Mouse (Mus musculus) megakaryocyte progenitor cell, adult 5-6 weeks (primary cell): ENCODE results near the gene Igsf10. TPM values are rescaled to one million over a fixed set of nuclear protein-coding genes. Genes with fewer than 3 reads are reported as not detected.
"Not testable (repeated sequence)": the region's sequence is repeated elsewhere in the genome, so short reads cannot be mapped to it uniquely, and the experiment has no call there.

Experiments used
- ATAC-seq: replicated peaks from 2 replicates; pipeline ENCODE4 v1.8.0; 2016; ENCODE audit warnings: mild to moderate bottlenecking, moderate TSS enrichment, inconsistent platforms; ENCODE audit not compliant: poor library complexity
- total RNA-seq, 2 experiments: library from RNA; stranded (forward) in 1 of 2; stranded (reverse) in 1 of 2; fragments of 157-497, 149-512 nt in 1 of 2; fragments of 200-1000 nt in 1 of 2; gene quantifications; 2 replicates each; pipeline versions ENCODE4 v1.2.3 to v1.2.4; 2015 to 2017

The Igsf10 gene
- 0.02 and 0.07 TPM in 2 replicates for total RNA-seq (2015)
- total RNA-seq (2017): 0.03 and 0.04 TPM in 2 replicates

DNA sequence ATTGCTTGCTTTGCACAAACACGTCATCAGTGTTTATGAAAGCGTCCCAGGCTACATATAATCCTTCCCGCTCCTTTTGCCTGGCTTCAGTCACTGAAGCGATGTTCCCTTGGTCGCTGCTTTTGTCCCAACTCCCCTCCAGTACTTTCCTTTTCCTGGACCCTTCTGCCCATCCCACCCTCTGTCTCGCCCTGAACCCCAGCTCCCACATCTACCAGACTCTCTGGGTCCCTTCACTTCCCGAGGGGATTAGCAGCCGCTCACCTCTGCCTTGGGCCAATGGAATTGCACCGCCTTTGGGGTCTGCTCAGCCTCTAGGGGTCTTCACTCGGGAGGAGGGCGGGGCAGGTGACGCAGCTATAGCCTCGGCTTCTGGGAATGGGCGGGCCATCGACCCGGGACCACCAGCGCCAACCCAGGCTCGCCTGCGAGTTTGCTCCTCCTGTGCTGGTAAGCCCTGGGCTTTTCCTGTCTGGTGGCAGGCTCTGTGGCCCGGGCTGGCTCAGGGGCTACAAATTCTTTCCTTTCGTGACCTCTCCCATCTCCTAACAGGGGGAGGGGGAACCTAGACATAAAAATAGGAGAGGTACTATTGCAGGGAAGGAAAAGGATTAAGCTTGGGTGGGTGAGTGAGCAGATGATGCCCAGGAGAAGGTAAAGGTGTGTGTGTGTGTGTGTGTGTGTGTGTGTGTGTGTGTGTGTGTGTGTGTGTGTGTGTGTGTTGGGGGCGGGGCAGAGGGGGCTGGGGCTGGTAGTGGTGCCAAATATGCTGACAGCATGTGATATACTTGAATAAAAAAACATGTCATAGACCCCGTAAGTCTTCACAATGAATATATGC lies at the start of gene Igsf10:
Gene Igsf10, minus strand, starts transcription at position 330 of the 841 bp plus-strand sequence.
- peak; percentile 39 for ATAC-seq

DNA sequence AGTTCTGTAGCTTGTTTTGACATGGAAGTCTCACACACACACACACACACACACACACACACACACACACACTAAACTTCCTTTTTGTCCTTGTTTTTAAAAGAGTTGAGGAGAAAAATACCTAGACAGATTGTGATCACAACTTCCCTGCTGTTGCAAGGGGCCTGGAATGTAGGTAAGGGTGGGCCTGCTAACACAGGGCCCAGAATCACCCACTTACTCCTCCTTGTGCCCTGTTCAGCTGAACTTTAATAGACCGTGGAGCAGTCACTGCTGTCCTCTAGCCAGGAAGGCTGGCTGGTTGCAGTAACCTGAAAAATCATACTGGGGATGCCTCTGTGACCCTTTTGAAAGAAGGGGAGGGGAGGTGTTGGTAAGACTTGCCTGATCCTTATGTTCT lies 41.4 kb upstream of the Igsf10 start:
- no peak for ATAC-seq

DNA sequence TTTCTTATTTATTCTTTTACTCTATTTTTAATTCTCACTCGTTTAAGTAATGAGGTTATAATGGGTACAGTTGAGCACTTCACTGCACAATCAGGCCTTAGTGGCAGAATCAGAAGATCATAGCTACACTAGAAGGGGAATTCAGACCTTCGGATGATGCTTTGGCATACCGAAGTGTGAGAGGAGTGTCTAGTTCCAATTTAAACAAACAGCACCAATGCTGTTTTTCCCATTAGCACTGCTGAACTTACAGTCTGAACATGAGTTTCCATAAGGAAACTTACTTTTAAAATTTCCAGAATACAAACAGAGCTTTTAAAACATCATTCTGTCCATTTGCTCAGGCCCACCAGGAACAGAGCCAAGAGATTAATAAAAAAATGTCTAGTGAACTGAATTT lies 40.8 kb upstream of the Igsf10 start:
- no peak for ATAC-seq

DNA sequence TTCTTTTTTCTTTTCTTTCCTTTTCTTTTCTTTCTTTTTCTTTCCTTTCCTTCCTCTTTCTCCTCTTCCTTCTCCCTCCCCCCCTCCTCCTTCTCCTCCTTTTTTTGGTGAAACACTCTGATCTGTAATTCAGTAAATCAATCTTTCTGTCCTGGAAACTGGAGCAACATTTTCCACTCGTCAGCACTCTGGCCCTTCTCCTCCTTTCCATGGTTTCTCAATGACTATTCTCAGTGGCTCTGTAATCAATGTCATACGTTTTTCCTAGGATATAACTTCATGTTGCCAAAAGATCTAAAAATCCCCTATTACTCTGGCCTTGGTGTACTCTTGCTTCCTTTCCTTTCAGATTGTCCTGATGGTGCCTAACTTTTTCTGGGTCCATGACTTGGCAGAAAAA lies 40.1 kb upstream of the Igsf10 start:
- ATAC-seq: no peak

DNA sequence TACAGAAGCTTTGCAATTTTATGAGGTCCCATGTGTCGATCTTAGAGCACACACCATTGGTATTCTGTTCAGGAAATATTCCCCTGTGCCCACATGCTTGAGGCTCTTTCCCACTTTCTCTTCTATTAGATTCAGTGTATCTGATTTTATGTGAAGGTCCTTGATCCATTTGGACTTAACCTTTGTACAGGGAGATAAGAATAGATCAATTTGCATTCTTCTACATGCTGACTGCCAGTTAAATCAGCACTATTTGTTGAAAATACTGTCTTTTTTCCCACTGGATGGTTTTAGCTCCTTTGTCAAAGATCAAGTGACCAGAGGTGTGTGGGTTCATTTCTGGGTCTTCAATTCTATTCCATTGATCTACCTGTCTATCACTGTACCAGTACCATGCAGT lies 34.6 kb upstream of the Igsf10 start:
- not testable (repeated sequence) for ATAC-seq

DNA sequence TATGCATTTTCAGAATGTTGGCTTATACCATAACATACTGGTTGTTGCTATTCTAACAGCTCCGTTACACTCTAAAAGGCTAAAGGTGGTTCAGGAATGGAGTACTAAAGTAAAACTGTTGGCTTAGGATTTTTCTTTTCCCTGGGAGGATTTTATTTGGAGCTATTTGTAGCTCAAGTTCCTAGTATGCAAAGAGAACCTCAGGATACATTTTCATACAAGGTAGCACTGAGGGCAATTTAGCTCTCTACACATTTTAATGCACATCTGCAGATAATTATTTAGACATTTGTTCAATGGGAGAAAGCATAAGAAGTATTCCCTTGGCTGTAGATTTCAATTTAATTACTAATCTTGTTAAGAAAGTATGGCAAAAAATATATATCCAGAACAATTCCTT lies 17.7 kb upstream of the Igsf10 start:
- no peak for ATAC-seq

DNA sequence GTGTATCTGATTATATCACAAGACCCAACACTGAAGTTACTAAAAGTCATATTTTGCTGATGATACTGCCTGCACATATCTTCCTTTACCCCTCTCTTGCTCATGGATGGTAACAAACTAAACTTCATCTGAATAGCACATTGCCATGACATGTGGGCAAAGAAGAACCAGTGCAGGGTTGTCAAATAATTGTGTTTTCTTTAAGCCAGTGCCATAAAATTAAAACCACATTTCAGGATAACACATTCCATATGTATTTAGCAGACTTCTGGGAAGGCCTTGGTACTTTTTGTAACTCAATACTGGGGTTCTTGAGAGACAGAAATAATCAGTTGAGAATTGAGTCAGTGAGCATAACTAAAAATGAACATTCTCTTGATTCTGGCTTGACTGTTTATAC lies 15.9 kb upstream of the Igsf10 start:
- no peak for ATAC-seq

DNA sequence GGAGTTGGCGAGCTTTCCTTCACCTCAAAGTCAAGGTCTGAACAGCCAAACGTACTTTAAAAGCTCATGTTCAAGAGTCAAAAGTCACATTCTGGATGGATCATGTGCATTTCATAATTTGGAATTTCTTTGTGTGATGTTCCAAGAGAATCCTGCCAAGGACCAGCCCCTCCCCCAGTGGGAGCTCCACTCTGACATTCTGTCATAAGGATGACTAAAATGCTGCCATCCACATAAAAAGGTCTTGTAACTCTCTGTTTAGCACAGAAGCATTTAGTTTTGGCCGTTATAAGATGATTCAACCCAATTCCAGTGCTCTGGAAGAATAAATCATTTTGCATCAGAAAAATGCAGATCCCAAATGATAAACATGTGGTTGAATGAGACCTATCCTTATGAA lies 10.0 kb upstream of the Igsf10 start:
- no peak for ATAC-seq

DNA sequence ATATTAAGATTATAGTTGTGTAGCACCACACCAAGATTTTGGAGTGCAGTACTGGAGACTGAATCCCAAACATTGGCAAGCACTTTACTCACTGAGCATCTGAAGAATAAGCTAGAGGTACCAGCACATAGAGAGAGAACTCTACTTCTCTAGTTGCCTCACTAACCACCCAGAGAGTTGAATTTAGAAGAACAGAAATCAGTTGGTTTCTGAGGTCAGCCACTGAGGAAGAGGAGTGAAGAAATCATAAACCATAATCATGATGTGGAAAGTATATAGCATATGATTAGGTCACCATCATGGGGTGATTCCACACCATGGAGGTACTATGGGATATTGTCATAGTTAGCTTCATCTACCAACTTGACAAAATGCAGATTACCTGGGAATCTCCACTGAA lies 7.6 kb upstream of the Igsf10 start:
- ATAC-seq: peak; percentile 100

DNA sequence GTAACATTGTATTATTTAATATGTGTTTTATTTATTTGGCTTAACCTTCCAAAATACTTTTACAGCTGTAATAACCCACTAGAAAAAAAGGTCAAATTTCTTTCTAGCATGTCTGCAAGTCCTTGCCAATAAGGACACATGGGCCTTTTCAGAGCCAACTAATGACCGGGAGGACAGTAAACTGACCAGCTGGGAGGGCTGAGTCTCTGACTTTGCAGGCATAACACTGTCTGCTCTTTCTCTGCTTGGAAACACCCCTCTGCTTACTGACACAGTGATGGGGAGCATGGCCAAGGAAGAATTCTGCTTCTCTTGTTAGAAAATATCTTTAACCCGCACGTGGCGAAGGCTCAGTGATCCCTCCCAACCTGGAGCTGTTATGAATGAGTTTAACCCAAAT lies 1.2 kb downstream of the Igsf10 start:
- ATAC-seq: no peak

DNA sequence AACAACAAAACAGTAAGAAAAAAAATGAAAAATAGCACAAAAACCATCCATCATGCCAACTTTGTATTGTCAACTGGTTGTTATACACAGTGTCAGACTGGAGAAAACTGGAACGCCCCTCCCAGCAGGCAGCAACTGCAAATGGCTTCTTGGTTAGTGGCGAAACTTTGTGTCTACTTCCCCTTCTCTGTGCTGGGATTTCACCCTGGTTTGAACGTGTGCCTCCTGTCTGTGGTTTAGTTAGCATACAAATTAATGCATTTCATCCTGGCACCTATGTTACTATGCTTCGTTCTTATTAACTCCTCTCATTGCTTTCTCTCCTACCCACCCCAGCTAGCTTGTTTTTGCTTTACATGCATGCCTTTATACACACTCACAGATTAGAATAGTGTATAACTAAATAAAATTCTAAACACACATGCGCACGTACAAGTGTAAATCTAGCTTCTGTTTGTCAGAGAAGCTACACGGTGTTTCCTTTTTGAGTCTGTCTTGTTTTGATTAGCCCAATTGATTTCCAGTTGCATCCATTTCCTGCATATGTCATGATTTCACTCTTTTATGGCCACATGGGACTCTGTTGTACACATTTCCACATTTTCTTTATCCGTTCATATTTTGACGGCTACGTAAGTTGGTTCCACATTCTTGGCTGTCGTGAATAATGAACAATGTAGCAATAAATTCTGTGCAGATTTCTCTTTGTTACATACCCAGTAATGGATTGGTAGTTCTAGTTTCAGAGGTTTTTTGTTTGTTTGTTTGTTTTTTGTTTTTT lies 2.4 kb downstream of the Igsf10 start:
- ATAC-seq: peak; percentile 95

DNA sequence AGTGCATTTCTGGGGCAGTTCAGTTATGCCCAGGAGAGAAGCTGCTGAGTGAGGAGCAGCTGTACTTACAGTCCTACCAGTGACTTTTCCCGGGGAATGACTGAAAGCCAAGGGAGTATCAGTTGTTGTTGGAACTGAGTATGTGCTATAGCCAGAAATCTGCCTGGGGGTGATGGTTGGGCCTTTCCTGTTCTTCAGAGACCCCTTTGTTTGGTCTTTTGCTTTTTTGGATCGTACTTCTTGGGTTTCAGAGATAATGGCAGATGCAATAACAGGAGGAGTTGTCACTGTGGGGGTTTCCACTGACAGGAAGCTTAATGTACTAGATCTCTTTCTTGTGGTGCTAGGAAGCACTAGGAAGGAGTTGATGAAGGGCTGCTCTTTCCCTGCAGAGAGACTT lies 15.7 kb downstream of the Igsf10 start:
- ATAC-seq: no peak

DNA sequence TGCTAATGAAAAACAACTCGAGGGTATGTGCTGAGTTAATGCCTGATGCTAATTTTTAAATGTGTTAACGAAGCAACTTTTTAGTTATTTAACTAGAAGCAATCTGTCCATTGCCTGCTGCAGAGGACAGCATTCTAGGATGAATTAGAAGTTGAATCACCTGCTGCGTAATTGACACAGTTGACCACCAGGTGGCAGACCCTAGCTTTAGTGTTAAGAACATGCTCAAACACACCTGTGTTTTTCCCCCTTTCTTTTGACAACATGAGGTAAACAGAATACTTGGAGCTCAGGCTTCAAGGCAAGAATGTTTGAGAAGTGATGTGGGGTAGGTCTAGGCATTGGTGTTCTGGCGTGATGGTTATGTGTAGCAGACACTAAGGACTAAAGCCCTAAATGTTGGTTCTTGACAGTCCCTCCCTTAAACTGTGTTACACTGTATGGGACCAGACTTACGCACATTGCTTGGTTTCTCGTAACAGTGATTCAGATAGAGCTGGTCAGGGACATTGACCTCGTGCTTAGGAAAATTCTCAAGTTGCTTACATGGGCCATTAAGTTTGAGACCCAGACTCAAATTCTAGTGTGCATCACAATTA lies 22.8 kb downstream of the Igsf10 start:
- ATAC-seq: peak; percentile 78

DNA sequence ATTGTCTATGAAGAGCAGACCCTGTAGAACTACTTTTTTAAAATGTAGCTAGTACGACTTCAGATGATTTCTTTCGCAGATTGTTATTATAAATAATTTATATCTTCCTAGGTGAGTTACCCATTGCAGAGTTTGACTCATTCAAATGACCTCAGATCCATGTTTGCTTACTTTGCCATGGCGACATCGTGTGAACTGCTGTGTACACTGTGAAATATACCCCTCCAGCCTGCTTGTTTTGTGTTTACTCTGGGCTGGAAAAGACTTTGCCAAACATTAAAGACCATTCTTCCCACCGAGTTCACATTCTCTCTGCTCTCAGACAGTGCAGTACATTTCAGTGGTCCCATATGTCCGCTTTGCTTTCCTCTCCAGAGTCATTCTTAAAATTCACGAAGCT lies 28.1 kb downstream of the Igsf10 start:
- ATAC-seq: no peak

DNA sequence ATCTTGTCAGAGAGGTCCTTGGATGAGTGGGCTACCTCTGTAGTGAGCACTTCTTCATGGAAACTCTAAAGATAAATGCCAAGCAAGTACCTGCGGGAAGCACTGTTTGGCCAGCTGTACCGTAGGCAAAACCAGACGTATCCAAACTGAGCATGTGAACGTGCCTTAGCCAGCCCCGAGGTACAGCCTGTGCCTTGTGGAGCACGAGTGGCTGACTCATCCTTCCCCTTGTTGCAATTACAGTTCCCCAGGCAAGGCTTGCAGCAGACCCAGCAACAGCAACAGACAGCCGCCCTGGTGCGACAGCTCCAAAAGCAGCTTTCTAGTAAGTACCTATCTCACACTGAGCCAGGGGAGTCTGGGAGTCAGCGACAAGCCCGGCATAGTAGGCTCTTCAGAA lies 31.6 kb downstream of the Igsf10 start:
- peak; percentile 92 for ATAC-seq

DNA sequence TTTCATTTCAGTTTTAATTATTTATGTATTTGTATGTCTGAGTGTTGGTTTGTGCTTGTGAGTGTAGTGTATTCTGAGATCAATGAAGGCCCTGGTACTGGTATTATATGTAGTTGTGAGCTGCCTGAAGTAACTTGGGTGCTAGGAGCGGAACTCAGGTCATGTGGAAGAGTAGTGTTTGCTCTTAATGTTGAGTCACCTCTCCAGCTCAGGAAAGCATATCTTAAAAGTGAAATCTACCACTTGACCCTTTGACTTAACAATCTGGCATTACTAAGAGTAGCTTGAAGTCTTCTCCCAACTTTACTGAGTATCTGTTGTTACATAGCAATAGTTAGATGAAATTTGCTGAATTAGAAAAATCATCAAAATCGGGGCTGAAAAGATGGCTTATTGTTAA lies 38.7 kb downstream of the Igsf10 start:
- no peak for ATAC-seq

DNA sequence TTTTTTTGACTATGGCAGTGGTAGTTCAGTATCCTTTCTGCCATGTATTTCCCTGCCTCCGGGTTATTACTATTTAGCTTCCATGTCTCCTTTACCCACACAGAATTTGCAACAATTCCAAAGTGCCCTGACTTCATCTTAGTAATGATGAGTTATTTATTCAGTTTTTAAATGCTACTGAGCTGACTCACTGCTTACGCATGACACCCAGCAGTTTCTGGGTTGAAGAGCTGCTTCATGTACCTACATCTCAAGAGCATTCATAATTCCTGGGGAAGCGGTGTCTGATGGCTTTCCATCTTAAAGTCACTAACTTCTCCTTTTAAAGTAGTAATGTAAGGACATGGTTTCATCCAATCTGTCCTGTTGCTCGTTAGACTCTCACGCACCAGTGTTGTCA lies 39.2 kb downstream of the Igsf10 start:
- no peak for ATAC-seq

DNA sequence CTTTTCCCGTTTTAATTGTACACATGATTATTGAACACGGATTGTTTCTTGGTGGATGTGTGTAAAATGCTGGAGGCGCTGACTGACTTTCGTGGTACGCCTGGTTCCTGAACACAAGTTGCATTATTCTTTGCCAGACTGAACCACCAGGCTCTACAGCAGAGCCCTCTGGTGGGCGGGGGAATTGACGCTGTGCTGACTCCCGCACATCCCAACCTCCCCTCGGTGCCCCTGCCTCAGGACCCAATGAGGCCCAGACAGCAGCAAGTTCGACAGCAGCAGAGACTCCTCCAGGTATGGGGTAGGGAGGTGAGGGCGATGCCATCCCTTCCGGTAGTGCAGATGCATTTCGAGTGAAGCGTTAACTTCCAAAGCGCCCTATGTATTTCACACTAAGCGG lies 46.5 kb downstream of the Igsf10 start:
- no peak for ATAC-seq

DNA sequence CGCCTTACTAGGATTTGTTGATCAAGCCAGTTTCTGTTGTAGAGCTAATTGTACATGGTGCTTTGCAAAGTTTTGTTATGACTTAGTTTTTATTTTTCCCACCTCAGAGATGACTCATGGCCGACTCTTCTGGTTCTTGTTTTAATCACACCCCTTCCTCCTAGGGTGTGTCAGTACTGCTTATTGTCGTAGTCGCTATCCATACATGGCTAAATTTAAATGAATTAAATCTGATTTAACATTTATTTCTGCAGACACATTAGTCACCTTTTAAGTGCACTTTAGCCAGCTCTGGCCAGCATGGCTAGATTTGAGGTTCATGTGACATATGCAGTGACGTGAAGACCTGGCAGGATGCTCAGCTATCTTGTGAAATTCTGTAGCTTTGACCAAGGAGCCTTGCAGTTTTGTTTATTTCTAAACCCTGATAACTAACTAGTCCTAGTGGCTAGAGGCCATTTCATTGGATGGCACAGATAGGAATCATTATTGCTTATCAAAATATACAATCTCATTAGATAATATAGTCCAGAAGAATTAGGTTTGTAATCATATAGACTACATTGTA lies 47.5 kb downstream of the Igsf10 start:
- no peak for ATAC-seq

DNA sequence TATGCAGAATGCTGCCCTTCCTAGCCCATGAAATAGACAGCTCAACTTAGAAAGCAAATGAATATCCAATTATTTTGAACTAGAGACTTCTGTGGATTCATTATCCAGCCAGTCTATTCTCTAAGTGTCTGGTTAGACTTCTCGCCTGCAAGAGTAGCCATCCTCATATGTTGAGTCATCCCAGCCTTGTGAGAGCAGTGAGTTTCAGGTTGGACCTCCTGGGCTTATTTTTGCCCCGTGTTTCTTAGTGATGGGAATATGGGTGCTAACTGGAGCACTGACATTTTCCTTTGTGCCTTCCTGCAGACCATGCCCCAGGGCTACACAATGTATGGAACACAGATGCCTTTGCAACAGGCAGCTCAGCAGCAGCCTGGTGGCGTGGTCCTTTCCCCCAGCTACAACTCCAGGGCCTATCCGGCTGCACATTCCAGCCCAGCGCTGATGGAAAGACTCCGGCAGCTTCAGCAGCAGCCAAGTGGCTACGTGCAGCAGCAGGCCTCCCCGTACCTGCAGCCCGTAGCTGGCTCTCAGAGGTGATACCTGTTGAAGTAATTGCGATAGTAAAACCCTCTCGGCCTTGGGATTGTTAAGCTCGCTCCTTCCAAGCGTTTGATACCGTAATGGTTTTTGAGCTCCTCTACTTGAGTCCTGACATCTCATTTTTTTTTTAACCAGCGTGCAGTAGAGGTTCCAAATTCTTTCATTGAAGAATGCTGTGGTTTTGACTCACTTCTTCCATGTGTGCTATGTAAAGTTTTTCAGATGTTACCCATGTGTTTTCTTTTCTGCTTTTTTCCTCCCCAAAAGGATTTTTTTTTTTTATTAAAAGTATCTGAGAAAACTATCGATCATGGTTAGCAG lies 48.3 kb downstream of the Igsf10 start:
- ATAC-seq: no peak
